Mouse (Mus musculus) left cerebral cortex, adult 2 months (tissue): ENCODE measurements at regions not wholly inside any gene's neighbourhood (a gene's known extent, or its start where the extent isn't known, plus 50 kb on each side); places are given as distances from the start of the nearest gene placed in this dataset.
A peak's percentile ranks its signal among the peaks of the same experiment; 100 is the strongest.

ENCODE experiments used
- DNase-seq, 2 experiments: peaks; one replicate each; pipeline ENCODE4 v3.0.0; 2021 to 2022; ENCODE audit warnings: low spot score in 2 of 2, mixed read lengths in 1 of 2; ENCODE audit errors: extremely low spot score in 1 of 2
- H3K27ac ChIP-seq: fragments of 200-600 bp; 2 replicates; pipeline ENCODE4 v1.8.1; 2022
- H3K4me3 ChIP-seq: fragments of 200-600 bp; 2 replicates; pipeline ENCODE4 v1.8.1; 2022
- CTCF ChIP-seq: fragments of 200-600 bp; IDR thresholded peaks from 2 replicates; pipeline ENCODE4 v1.8.1; 2022; ENCODE audit warnings: antibody characterized with exemption, mild to moderate bottlenecking, moderate library complexity
- intact Hi-C: fragments of 180-260 bp; cut with DNase I; formaldehyde crosslinking; loops from one replicate; pipeline ENCODE4 v1.15.1; 2025

DNA sequence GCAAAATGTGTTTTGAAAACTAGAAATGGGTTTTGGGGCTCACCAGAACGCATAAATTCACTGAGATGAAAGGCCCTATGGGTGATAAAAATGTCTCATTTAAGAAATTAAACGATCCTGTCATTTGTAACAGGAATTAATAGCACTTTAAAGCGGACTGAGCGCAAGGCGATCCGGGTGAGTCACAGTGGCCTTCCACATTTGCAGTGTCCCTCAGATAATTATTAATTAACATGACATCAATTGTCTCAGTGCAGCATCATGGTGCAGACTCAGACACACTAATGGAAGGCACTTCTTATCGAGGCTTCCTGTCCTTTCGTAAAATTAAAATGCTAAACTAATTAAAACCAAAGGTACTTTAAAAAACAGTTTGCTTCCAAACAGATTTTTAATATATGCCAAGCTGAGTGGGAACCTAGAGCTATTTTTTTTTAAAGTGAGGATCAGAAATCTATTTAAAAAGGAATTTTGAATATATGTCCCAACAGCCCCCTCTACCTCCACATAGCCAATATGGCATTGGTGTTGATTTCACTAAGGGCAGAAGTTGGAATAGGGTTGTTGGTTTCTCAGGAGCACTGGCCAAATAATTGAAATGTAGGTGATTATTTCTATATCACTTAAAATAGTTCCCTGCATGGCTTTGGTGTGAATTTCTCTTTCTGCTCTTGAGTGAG, 262.0 kb upstream of the Id2 start:
- TF ChIP-seq CTCF, result no peak; the same call in 1 of the 2 replicates
- intact Hi-C loops, result no loop called here
- Histone ChIP-seq H3K4me3 (no peak overlapping the region), H3K27ac (no peak overlapping the region)
- DNase-seq, result no peak

DNA sequence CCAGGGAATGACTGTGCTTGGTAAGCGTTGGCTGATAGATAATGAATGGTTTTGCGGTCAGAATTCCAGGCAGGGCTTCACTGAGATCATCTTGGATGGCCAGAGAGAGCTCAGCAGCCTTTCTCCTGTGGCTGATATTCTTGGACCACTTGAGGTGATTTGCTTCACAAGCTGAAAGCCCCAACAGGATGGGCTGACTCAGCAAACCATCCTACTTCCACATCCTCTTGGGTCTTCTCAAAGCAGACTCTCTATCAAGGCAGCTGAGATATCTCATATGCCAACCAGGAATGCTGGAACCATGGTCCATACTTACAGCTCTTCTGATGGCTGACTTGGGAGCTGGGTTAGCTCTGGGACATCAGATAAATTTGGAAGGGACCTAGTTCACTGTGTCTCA, 259.8 kb upstream of the Id2 start:
- TF ChIP-seq CTCF, result no peak

DNA sequence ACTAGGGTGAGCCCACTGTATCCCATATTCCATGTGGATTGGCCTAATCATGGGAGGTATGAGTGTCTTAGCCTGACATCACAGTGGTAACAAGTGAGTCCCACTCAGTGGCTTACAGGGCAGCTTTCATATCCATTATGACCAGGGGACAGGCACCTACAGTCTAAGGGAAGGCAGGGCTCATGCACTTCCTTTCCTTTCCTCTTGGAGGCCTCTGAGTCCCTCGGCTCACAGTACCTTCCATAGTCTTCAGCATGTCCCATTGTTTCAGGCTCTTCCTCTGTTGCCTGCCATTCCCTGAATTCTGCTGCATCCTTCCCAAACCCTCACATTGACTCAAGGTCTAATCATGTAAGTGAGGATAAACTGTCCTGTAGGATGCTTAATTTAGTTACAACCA, 258.3 kb upstream of the Id2 start:
- no peak for DNase-seq
- Histone ChIP-seq H3K4me3 (no peak overlapping the region), H3K27ac (no peak overlapping the region)
- intact Hi-C loops, result no loop called here
- TF ChIP-seq CTCF, result no peak; the same call in none of the 2 replicates

More for the DNA sequence above, 259.8 kb upstream of the Id2 start:
- intact Hi-C loops, result no loop called here
- no peak overlapping the region for H3K27ac ChIP-seq
- DNase-seq, result no peak
- no peak overlapping the region for H3K4me3 ChIP-seq

DNA sequence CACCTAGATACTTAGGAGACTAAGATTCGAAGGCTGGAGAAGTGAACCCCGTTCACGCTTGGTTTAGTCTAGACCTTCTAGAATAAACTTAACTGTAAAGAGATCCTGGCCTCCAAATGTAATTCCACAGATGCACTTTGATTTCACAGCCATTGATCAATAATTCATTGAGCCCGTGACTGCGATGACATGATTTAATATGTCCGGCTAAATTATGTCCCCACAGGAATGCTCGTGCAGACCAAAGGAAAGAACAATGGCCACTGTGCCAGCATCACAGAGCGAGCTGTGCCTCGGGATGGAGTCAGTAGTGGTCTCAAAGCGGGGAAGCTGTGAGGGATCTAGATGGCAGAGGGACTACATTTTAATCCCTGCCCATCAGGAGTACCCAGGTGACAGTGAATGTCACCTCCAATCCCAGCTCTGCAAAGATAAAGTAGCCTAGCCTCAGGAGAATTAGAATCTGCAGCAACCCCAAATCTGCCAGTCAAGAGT, 256.5 kb upstream of the Id2 start:
- intact Hi-C loops, result no loop called here
- DNase-seq, result no peak
- no peak for TF ChIP-seq CTCF

DNA sequence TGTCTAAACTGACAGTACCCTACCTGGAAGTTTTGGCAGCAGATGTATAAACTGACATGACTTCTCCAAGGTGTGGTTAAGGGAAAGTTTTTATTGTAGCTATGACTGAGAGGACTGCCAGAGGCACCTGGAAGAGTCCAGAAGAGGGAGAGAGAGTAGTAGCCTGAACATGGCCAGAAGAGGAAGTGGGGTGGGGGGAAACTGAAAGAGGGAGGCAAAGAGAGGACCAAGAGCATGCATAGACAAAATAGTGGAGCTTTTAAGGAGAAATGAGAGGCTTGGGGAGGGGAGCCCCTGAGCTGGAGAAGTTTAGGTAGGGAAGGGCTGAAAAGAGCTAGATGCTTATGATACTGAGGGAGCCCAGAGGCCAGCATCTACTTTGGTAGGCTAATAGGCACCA, 255.2 kb upstream of the Id2 start:
- H3K27ac ChIP-seq, result no peak overlapping the region
- no peak for DNase-seq
- intact Hi-C loops, result no loop called here
- no peak for TF ChIP-seq CTCF
- no peak overlapping the region for H3K4me3 ChIP-seq

More for the DNA sequence above, 256.5 kb upstream of the Id2 start:
- H3K27ac ChIP-seq, result no peak overlapping the region
- H3K4me3 ChIP-seq, result no peak overlapping the region

DNA sequence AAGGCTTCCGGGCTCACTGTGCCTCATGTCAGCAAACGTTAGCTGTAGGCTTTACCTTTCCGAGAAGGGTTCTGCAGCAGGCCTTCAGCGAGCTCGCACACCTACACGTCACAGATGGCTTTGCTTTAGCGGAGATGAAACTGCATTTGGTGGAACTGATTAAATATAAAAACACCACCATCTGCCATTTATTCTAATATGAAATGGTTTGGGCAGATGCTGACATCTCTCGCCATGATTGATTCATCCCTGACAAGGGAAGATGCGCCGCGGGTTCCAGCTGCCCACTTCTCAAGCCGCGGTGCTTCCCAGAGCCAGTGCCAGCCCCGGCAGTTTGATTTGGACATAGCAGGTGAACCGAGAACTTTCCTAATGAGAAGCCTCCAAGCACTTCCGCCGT, 247.4 kb upstream of the Id2 start:
- no peak for TF ChIP-seq CTCF
- Histone ChIP-seq H3K4me3 (no peak overlapping the region), H3K27ac (0 out of 2 replicates have a peak overlapping the region, but pooled peaks have one; percentile 24)
- intact Hi-C loops, result loop anchor here (5.0 kb wide), 1 partner anchor 247 kb away; the partner anchor contains the start of gene Id2
- peak; percentile 15 to 24 for DNase-seq

DNA sequence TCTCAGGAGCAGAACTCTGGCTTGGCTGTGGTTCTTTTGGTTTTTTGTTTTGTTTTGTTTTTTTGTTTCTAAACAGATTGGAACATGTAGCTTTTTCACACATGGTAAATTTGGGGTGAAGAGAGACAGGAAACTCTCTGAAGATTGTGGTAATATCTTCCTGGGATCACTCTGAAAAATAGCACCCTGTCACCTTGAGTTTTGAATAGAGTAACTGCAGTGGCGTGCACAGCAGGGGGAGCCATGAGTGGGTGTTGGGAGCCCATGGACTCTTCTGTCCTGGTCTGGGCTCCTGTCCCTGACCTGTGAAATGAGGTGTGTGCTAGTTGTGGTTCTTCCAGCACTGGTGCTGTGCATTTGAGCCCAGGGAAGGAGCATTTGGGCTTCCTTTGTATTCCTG, 241.8 kb upstream of the Id2 start:
- no peak for TF ChIP-seq CTCF
- intact Hi-C loops, result no loop called here
- DNase-seq, result no peak
- Histone ChIP-seq H3K27ac (no peak overlapping the region), H3K4me3 (no peak overlapping the region)

DNA sequence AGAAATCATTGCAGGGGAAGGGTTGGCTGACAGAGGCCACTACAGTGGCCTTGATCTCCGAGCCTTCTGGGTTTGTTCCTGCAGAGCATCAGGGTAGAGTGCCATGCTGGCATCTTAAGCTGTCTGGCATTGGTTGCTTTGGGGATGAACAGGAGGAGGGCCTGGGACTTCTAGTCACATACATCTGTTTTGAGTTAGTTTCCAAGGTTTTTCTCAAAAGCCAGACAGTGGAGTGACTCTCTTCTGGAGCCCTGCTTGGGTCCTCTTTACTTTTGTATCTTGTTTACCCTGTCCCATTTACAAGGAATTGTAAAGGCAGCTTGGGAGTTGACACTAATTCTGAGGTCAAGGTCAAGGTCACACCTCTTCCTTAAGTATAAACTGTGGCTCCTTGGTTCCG, 239.0 kb upstream of the Id2 start:
- no peak for TF ChIP-seq CTCF

DNA sequence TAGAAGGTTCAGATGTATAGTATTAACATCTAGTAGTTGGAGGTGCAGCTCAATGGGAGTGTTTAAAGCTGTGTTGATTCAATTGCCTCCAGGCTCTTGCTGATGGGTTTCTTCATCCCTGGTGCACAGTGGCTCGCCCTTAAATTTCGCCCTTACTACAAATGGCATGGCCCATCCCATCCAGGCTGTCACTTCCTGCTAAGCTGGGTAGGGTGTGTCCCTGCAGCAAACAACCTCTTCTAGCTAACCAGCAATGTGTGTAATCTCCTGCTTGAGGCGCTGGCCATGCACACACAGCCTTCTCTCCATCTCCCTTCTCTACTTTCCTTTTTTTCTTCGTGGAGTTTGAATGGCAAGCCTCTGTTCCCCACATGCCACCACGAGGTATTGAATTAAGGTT, 238.1 kb upstream of the Id2 start:
- no peak for TF ChIP-seq CTCF
- Histone ChIP-seq H3K27ac (no peak overlapping the region), H3K4me3 (no peak overlapping the region)
- intact Hi-C loops, result no loop called here
- DNase-seq, result no peak

More for the DNA sequence above, 239.0 kb upstream of the Id2 start:
- no peak for DNase-seq
- Histone ChIP-seq H3K27ac (no peak overlapping the region), H3K4me3 (no peak overlapping the region)
- intact Hi-C loops, result no loop called here

DNA sequence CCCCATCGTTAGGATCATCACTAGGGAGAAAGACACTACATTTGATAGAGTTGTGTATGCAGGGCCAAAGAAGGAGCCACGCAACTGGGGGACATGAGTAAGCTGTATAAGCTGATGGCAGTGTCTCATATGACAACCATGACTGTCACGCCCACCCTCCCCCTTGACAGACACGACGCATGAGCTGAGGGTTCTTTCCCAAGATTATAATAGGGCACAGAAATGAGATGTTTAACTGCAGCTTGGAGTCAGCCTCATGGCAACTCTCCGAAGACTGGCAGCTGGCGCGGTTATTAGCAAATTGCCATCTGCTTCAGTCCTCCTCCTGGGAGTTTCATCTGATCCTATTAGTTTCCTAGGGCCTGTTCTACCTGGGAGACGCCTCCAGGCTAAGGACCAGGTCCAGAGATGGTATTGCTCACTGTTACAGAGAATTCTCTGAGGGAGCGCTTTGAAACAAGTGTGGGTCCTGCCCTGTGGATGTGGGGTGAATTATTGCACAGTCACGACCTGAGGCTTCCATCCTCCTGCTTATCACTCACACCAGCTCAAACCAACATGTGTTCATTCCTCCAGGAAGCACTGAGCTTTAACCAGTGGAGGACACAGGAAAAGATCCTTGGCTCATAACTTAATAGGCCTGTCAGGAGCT, 235.6 kb upstream of the Id2 start:
- no peak overlapping the region for H3K4me3 ChIP-seq
- DNase-seq, result no peak
- intact Hi-C loops, result no loop called here
- TF ChIP-seq CTCF, result no peak
- no peak overlapping the region for H3K27ac ChIP-seq

DNA sequence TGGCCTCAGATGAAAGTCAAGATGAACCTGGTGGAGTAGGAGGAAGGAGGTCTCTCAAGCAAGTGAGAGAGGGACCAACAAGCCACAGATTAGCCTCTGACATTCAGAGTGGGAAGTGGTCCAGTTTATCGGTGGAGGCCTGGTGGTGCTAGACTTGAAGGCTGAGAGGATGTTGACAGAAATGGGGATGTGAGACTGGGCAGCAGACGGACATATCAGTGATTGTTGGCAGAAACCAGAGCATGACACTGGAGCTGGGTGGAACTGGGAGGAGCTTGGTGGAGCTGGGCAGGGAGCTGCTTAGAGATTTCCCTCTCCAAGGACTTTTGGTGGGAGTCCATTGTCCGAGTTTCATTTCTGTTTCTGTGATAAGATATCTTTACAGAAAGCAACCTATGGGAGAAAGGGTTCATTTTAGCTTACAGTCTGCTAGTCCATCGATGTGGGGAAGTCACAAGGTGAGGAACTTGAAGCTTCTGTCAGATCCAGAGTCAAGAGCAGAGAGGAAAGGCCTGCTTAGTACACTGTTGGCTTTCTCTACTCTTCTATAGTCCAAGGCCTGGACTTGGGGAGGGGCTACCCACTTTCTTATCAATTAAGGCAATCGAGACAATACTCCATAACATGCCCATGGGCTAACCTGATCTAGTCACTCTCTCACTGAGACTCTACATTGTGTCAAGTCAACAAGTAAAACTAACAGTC, 233.2 kb upstream of the Id2 start:
- intact Hi-C loops, result no loop called here
- no peak overlapping the region for H3K4me3 ChIP-seq
- H3K27ac ChIP-seq, result no peak overlapping the region
- no peak for TF ChIP-seq CTCF
- no peak for DNase-seq

DNA sequence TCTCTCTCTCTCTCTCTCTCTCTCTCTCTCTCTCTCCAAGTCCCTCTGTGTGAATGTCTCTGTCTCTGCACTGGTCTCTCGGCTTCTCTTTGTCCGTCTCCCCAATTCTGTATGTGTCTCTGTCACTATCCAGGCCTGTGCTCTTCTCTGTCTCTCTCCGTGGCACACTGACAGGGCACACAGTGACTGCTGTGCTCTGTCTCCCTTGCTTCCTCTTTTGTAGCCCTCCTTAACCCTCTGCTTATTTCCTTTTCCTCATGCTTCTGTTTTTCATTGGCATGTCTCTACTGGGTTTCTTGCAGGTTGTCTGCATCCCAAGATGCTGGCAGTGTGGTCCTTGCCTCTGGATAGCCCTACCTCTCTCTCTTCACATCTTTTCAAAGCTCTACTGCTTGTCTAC, 229.0 kb upstream of the Id2 start:
- H3K27ac ChIP-seq, result no peak overlapping the region
- TF ChIP-seq CTCF, result no peak
- no peak overlapping the region for H3K4me3 ChIP-seq
- no peak for DNase-seq
- intact Hi-C loops, result no loop called here
